Mouse (Mus musculus): ENCODE results near the gene Pald1. TPM values are rescaled to one million over a fixed set of nuclear protein-coding genes. Genes with fewer than 3 reads are reported as not detected.

The Pald1 gene
- polyA plus RNA-seq, 1 experiment = 10.3 TPM

- Histone ChIP-seq H3K27ac (ENCODE audit: insufficient read depth, low read length) (no peak overlapping the region), H3K4me1 (ENCODE audit: control insufficient read depth, insufficient read depth, low read length) (no peaks in the 10 kb centered on the region), H3K4me3 (ENCODE audit: insufficient read depth, low read length) (no peak overlapping the region)
- TF ChIP-seq CTCF (IDR thresholded peaks at IDR 0.05; ENCODE audit: extremely low read depth, insufficient read depth, low read length) = no peak
- TF ChIP-seq POLR2A (IDR thresholded peaks at IDR 0.05; ENCODE audit: extremely low read depth, insufficient read depth, low read length) = no peak
Observed at GRCm38 (mm10) chr10:61272631-61273030, 110.7 kb downstream of the Pald1 start.

GRCm38 (mm10) chr10:61272089-61272626 lies 111.2 kb downstream of the Pald1 start:
- H3K4me3 ChIP-seq (ENCODE audit: insufficient read depth, low read length) = no peak overlapping the region
- no peak overlapping the region for H3K27ac ChIP-seq (ENCODE audit: insufficient read depth, low read length)
- H3K4me1 ChIP-seq (ENCODE audit: control insufficient read depth, insufficient read depth, low read length) = no peaks in the 10 kb centered on the region
- TF ChIP-seq POLR2A (IDR thresholded peaks at IDR 0.05; ENCODE audit: extremely low read depth, insufficient read depth, low read length) = no peak
- TF ChIP-seq CTCF (IDR thresholded peaks at IDR 0.05; ENCODE audit: extremely low read depth, insufficient read depth, low read length) = no peak

Other genes starting within 250 kb of the Pald1 start
- gene Sgpl1, start 235.8 kb downstream of the Pald1 start, polyA plus RNA-seq (2012; rRNA removed) = 34.1 and 34.5 TPM in 2 replicates
- gene Tbata, start 211.6 kb downstream of the Pald1 start, polyA plus RNA-seq (2012; rRNA removed) = 5.1 and 6.8 TPM in 2 replicates
- 0.23 and 0.29 TPM in 2 replicates for gene Adamts14, start 110.1 kb downstream of the Pald1 start, polyA plus RNA-seq (2012; rRNA removed)
- gene Prf1, start 85.7 kb downstream of the Pald1 start, polyA plus RNA-seq (2012; rRNA removed) = 0.11 TPM in 1 of 2 replicates, not detected in the other
- gene Nodal, start 34.4 kb upstream of the Pald1 start, polyA plus RNA-seq (2012; rRNA removed) = 0.75 and 0.81 TPM in 2 replicates
- 25.6 and 27.6 TPM in 2 replicates for gene Eif4ebp2, start 69.1 kb upstream of the Pald1 start, polyA plus RNA-seq (2012; rRNA removed)
- 21.1 and 22.8 TPM in 2 replicates for gene Lrrc20, start 92.3 kb upstream of the Pald1 start, polyA plus RNA-seq (2012; rRNA removed)
- gene Npffr1, start 212.0 kb upstream of the Pald1 start, polyA plus RNA-seq (2012; rRNA removed) = 0.35 and 0.57 TPM in 2 replicates